Mouse (Mus musculus) testis, adult 2 months (tissue): ENCODE measurements at regions not wholly inside any gene's neighbourhood (a gene's known extent, or its start where the extent isn't known, plus 50 kb on each side); places are given as distances from the start of the nearest gene placed in this dataset.

Experiments
- CTCF ChIP-seq: fragments of 200-500 bp; IDR thresholded peaks from 2 replicates; pipeline ENCODE4 v1.5.1; 2012; ENCODE audit warnings: low read depth, mild to moderate bottlenecking, inconsistent platforms, low read length, moderate library complexity; ENCODE audit not compliant: control insufficient read depth, insufficient read depth, insufficient replicate concordance
- POLR2A ChIP-seq: fragments of 200-500 bp; IDR thresholded peaks from 2 replicates; pipeline ENCODE4 v1.6.1; 2012; ENCODE audit warnings: low read depth, mild to moderate bottlenecking, inconsistent platforms, low read length, moderate library complexity; ENCODE audit not compliant: control insufficient read depth

DNA sequence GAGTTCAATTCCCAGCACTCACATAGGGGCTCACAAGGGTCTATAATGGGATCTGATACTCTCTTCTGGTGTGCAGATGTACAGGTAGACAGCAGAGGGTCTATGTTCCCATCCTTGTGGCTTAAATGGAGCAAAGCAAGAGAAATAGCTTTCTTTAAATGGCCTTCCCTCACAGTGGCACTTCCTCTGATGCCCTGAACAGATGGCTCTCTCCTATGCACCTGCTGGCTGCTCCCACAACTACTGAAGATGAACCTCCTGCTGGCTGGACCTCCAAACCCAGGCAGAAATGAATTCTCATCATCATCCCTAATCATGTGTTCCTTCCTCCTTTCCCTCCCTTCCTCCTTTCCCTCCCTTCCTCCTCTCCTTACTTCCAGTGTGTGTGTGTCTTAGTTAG lies 110.9 kb upstream of the Atp1a1 start:
- TF ChIP-seq CTCF (no peak), POLR2A (no peak)
